Mouse (Mus musculus): ENCODE measurements around the gene Tln2. TPM values are rescaled to one million over a fixed set of nuclear protein-coding genes. Genes with fewer than 3 reads are reported as not detected.

Gene Tln2
- total RNA-seq, 2 experiments from 2014 or later: 106 to 110 TPM

Small RNA genes within 50 kb of the gene (microRNA-seq; reads per million reads assigned to microRNA genes)
- 9.0 to 14.5 reads per million in 2 experiments for gene Mir190a

Other genes starting within 250 kb of the Tln2 start
- 1 to 10 TPM; 2.0 to 2.3 TPM for gene C2cd4b, start 199.7 kb upstream of the Tln2 start, total RNA-seq (2021)

All from layer of hippocampus, postnatal 10 days (tissue).